Mouse (Mus musculus) CD4-positive naive resting alpha-beta T cell, adult 76 days (primary cell): ENCODE results near the gene Abhd14b. TPM values are rescaled to one million over a fixed set of nuclear protein-coding genes. Genes with fewer than 3 reads are reported as not detected.

Experiments
- total RNA-seq: library from RNA; stranded (reverse); gene quantifications from one replicate; pipeline ENCODE4 v1.2.4, GENCODE M21; 2023

The Abhd14b gene
- 4.9 TPM for total RNA-seq

GRCm38 (mm10) chr9:106447348-106447747 lies at the start of gene Abhd14b, which contains the start of gene Abhd14a:
Gene Abhd14b, plus strand, starts transcription at chr9:106447459.
Gene Abhd14a, minus strand, starts transcription at chr9:106447678.

GRCm38 (mm10) chr9:106429221-106430014 lies 17.8 kb upstream of the Abhd14b start, which contains the start of gene Rpl29:
Gene Rpl29, plus strand, starts transcription at chr9:106429454.

GRCm38 (mm10) chr9:106453271-106454070 lies 6.2 kb downstream of the Abhd14b start, which contains the start of gene Pcbp4:
Gene Pcbp4, plus strand, starts transcription at chr9:106453291.

GRCm38 (mm10) chr9:106465571-106466200 lies 18.4 kb downstream of the Abhd14b start, which contains the start of gene Gpr62:
Gene Gpr62, minus strand, starts transcription at chr9:106465938.

GRCm38 (mm10) chr9:106475663-106476001 lies 28.4 kb downstream of the Abhd14b start, which contains the start of gene Rrp9:
Gene Rrp9, plus strand, starts transcription at chr9:106475963.

GRCm38 (mm10) chr9:106476924-106477484 lies 29.7 kb downstream of the Abhd14b start, which contains the start of gene Parp3:
Gene Parp3, minus strand, starts transcription at chr9:106476949.

GRCm38 (mm10) chr9:106499667-106500066 lies 52.4 kb downstream of the Abhd14b start, which contains the start of gene Iqcf1:
Gene Iqcf1, plus strand, starts transcription at chr9:106499967.

Other genes starting within 250 kb of the Abhd14b start
- gene Ppm1m, start 247.7 kb upstream of the Abhd14b start, total RNA-seq = 36.7 TPM
- gene Twf2, start 244.4 kb upstream of the Abhd14b start, total RNA-seq = 78.4 TPM
- gene Tlr9, start 224.9 kb upstream of the Abhd14b start, total RNA-seq = 10.5 TPM
- 26.1 TPM for gene Alas1, start 198.8 kb upstream of the Abhd14b start, total RNA-seq
- 4.3 TPM for gene Poc1a, start 166.4 kb upstream of the Abhd14b start, total RNA-seq
- 29.3 TPM for gene Dusp7, start 78.8 kb upstream of the Abhd14b start, total RNA-seq
- gene Rpl29, start 18.0 kb upstream of the Abhd14b start, total RNA-seq = 1,242 TPM
- 13.1 TPM for gene Acy1, start 9.1 kb upstream of the Abhd14b start, total RNA-seq
- 6.9 TPM for gene Abhd14a, start 219 bp downstream of the Abhd14b start, total RNA-seq
- 15.2 TPM for gene Pcbp4, start 5.8 kb downstream of the Abhd14b start, total RNA-seq
- 0.38 TPM for gene Gpr62, start 18.5 kb downstream of the Abhd14b start, total RNA-seq
- gene Rrp9, start 28.5 kb downstream of the Abhd14b start, total RNA-seq = 71.1 TPM
- 59.3 TPM for gene Parp3, start 29.5 kb downstream of the Abhd14b start, total RNA-seq
- not detected for gene Iqcf1, start 52.5 kb downstream of the Abhd14b start, total RNA-seq
- gene Iqcf5, start 67.1 kb downstream of the Abhd14b start, total RNA-seq = not detected
- not detected for gene Iqcf3, start 114.2 kb downstream of the Abhd14b start, total RNA-seq
- not detected for gene Iqcf4, start 123.5 kb downstream of the Abhd14b start, total RNA-seq
- not detected for gene Iqcf6, start 179.1 kb downstream of the Abhd14b start, total RNA-seq
- gene Grm2, start 208.6 kb downstream of the Abhd14b start, total RNA-seq = not detected
- 53.7 TPM for gene Tex264, start 238.5 kb downstream of the Abhd14b start, total RNA-seq